Mouse (Mus musculus): ENCODE measurements around the gene Amigo2. TPM values are rescaled to one million over a fixed set of nuclear protein-coding genes. Genes with fewer than 3 reads are reported as not detected.
"Not testable (repeated sequence)": the region's sequence is repeated elsewhere in the genome, so short reads cannot be mapped to it uniquely, and the experiment has no call there.

Amigo2 gene
- polyA plus RNA-seq, 1 experiment from 2014 or later: 3.2 TPM

- Histone ChIP-seq H3K36me3 (ENCODE audit: control insufficient read depth, insufficient read depth, low read length) (no peaks in the 10 kb centered on the region), H3K4me2 (no peak overlapping the region), H3K4me1 (replicated peaks; ENCODE audit: control insufficient read depth, insufficient read depth, low read length) (no peaks in the 10 kb centered on the region; the same call in 1 of the 2 replicates), H3K27me3 (replicated peaks; ENCODE audit: control insufficient read depth, insufficient read depth, low read length) (no peaks in the 10 kb centered on the region), H3K9me3 (ENCODE audit: control insufficient read depth, low read length) (no peaks in the 10 kb centered on the region), H3K27ac (ENCODE audit: low read depth, low read length) (no peak overlapping the region), H3K4me3 (ENCODE audit: low read depth, low read length) (no peak overlapping the region), H3K9ac (ENCODE audit: low read depth, low read length) (no peak overlapping the region)
- no peak for ATAC-seq (replicated peaks; ENCODE audit: low FRiP score)
- 88% methylated on average over 5 of the region's 5 CpGs for WGBS
- no peak for DNase-seq (ENCODE audit: low spot score)
These were observed 30.2 kb downstream of the Amigo2 start for GRCm38 (mm10) chr15:97216843-97217242.

DNA sequence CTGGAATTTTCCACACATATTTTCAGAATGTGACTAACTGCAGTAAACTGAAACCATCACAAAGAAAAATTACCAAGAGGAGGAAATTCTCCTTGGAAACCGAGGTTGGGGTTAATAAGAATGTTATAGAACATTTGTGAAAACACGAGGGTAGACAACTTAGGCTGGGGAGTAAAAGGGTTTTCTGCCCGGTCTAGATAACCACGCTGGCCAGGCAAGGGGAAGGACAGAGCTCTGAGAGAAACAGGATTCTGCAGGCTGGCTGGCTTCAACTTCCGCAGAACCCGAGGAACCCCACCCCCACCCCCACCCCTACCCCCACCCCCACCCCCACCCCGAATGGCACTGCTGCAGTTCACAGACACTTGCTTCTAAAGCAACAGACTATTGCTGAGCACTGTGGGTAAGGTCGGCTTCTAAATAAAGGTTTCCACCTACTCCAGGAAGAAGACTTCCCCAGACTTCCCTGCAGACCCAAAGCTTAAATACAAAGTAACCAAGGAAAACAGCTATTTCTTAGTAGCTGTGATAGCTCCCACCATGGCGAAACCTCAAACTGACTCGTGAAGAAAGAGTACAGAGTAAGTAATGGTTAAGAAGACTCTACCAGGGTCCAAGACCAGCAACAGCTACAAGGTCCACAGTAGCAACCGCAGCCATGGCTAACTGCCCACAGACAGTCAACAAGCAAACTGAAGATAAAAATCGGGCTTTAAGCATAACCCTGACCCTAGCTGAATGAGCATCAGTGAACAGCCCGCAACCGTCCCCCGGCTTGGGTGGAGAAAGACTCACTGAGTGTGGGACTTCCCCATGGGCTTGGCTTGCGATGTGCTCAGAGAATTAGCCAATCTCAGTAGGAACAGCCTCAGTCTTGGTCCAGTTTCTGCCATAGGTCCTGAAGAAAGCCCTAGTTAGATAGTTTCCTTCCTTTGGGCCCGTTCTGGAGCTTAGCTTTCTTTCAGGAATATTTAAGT is 34.3 kb downstream of the Amigo2 start:
- Histone ChIP-seq H3K27ac (ENCODE audit: low read depth, low read length) (no peak overlapping the region), H3K4me2 (peak overlapping the region; percentile 34), H3K9ac (ENCODE audit: low read depth, low read length) (no peak overlapping the region), H3K4me1 (replicated peaks; ENCODE audit: control insufficient read depth, insufficient read depth, low read length) (no peaks in the 10 kb centered on the region; the same call in 1 of the 2 replicates), H3K36me3 (ENCODE audit: control insufficient read depth, insufficient read depth, low read length) (no peaks in the 10 kb centered on the region), H3K9me3 (ENCODE audit: control insufficient read depth, low read length) (no peaks in the 10 kb centered on the region), H3K4me3 (ENCODE audit: low read depth, low read length) (no peak overlapping the region; the same call in 1 of the 2 replicates), H3K27me3 (replicated peaks; ENCODE audit: control insufficient read depth, insufficient read depth, low read length) (no peaks in the 10 kb centered on the region)
- no peak for ATAC-seq (replicated peaks; ENCODE audit: low FRiP score)
- no peak for DNase-seq (ENCODE audit: low spot score)
- WGBS: 52% methylated on average over 17 of the region's 17 CpGs

- not testable (repeated sequence) for H3K9ac ChIP-seq (ENCODE audit: low read depth, low read length)
These were observed 37.3 kb downstream of the Amigo2 start for GRCm38 (mm10) chr15:97209754-97210153.

GRCm38 (mm10) chr15:97206506-97206905 is 40.6 kb downstream of the Amigo2 start:
- Histone ChIP-seq H3K4me3 (ENCODE audit: low read depth, low read length) (no peak overlapping the region), H3K27me3 (replicated peaks; ENCODE audit: control insufficient read depth, insufficient read depth, low read length) (no peaks in the 10 kb centered on the region), H3K4me2 (no peak overlapping the region), H3K9ac (ENCODE audit: low read depth, low read length) (no peak overlapping the region), H3K9me3 (ENCODE audit: control insufficient read depth, low read length) (no peaks in the 10 kb centered on the region), H3K36me3 (ENCODE audit: control insufficient read depth, insufficient read depth, low read length) (no peaks in the 10 kb centered on the region), H3K4me1 (replicated peaks; ENCODE audit: control insufficient read depth, insufficient read depth, low read length) (no peaks in the 10 kb centered on the region), H3K27ac (ENCODE audit: low read depth, low read length) (no peak overlapping the region)
- no peak for DNase-seq (ENCODE audit: low spot score)
- no peak for ATAC-seq (replicated peaks; ENCODE audit: low FRiP score)
- WGBS: 89% methylated on average over 8 of the region's 8 CpGs

More at GRCm38 (mm10) chr15:97209754-97210153, 37.3 kb downstream of the Amigo2 start:
- H3K4me2 ChIP-seq; H3K4me3 ChIP-seq (ENCODE audit: low read depth, low read length); H3K9me3 ChIP-seq (ENCODE audit: control insufficient read depth, low read length); H3K27ac ChIP-seq (ENCODE audit: low read depth, low read length); H3K4me1 ChIP-seq (replicated peaks; ENCODE audit: control insufficient read depth, insufficient read depth, low read length); H3K36me3 ChIP-seq (ENCODE audit: control insufficient read depth, insufficient read depth, low read length); DNase-seq (ENCODE audit: low spot score); ATAC-seq (replicated peaks; ENCODE audit: low FRiP score); H3K27me3 ChIP-seq (replicated peaks; ENCODE audit: control insufficient read depth, insufficient read depth, low read length): not testable (repeated sequence)
- 78% methylated on average over 3 of the region's 3 CpGs for WGBS

DNA sequence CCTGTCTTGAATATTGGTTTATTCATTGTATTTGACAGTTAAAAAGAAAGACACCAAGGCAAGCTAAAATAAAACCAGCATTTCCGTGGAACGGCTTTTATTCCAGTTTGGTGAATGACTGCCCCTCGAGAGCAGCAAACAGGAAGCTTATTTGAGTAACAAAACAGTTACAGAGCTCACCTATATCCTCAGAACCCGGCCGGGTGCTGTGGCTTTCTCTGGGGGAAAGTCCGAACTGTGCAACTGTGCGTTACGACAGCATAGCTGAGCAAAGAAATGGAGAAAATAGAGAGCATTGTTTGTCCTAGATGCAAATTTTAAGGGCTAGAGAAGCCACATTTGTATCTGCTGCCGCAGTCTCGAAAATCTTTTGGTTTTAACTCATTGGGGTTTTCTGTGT is 41.3 kb downstream of the Amigo2 start:
- no peak overlapping the region for H3K27ac ChIP-seq (ENCODE audit: low read depth, low read length)
- H3K9me3 ChIP-seq (ENCODE audit: control insufficient read depth, low read length): no peaks in the 10 kb centered on the region
- ATAC-seq (replicated peaks; ENCODE audit: low FRiP score): no peak
- H3K4me1 ChIP-seq (replicated peaks; ENCODE audit: control insufficient read depth, insufficient read depth, low read length): no peaks in the 10 kb centered on the region
- no peaks in the 10 kb centered on the region for H3K36me3 ChIP-seq (ENCODE audit: control insufficient read depth, insufficient read depth, low read length)
- DNase-seq (ENCODE audit: low spot score): no peak
- H3K4me2 ChIP-seq: no peak overlapping the region
- no peak overlapping the region for H3K4me3 ChIP-seq (ENCODE audit: low read depth, low read length)
- no peaks in the 10 kb centered on the region for H3K27me3 ChIP-seq (replicated peaks; ENCODE audit: control insufficient read depth, insufficient read depth, low read length)
- no peak overlapping the region for H3K9ac ChIP-seq (ENCODE audit: low read depth, low read length)
- WGBS: 82% methylated on average over 10 of the region's 10 CpGs

DNA sequence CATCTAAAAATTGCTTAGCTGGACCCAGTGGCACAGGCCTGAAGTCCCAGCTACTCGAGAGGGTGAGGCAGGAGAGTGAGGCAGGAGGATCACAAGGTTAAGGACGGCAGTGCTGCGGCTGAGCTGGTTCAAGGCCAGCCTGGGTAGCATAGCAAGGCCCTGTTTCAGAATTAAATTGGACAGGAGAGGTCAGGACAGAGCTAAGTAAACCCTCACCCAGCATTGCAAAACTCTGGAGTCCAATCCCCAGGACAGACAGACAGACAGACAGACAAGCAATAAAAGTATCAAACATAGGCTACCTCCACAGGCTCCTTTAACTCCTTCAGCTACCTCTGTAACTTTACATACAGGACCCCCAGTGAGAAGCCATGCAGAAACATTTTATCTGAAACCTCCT is 42.2 kb downstream of the Amigo2 start:
- Histone ChIP-seq H3K27ac (ENCODE audit: low read depth, low read length) (no peak overlapping the region), H3K4me3 (ENCODE audit: low read depth, low read length) (no peak overlapping the region), H3K27me3 (replicated peaks; ENCODE audit: control insufficient read depth, insufficient read depth, low read length) (no peaks in the 10 kb centered on the region), H3K9me3 (ENCODE audit: control insufficient read depth, low read length) (no peaks in the 10 kb centered on the region), H3K4me1 (replicated peaks; ENCODE audit: control insufficient read depth, insufficient read depth, low read length) (no peaks in the 10 kb centered on the region), H3K4me2 (no peak overlapping the region), H3K9ac (ENCODE audit: low read depth, low read length) (no peak overlapping the region), H3K36me3 (ENCODE audit: control insufficient read depth, insufficient read depth, low read length) (no peaks in the 10 kb centered on the region)
- no peak for ATAC-seq (replicated peaks; ENCODE audit: low FRiP score)
- DNase-seq (ENCODE audit: low spot score): no peak
- 71% methylated on average over 3 of the region's 3 CpGs for WGBS

- Histone ChIP-seq H3K27me3 (replicated peaks; ENCODE audit: control insufficient read depth, insufficient read depth, low read length) (no peaks in the 10 kb centered on the region), H3K9ac (ENCODE audit: low read depth, low read length) (no peak overlapping the region), H3K4me1 (replicated peaks; ENCODE audit: control insufficient read depth, insufficient read depth, low read length) (no peaks in the 10 kb centered on the region), H3K36me3 (ENCODE audit: control insufficient read depth, insufficient read depth, low read length) (no peaks in the 10 kb centered on the region), H3K4me2 (no peak overlapping the region), H3K27ac (ENCODE audit: low read depth, low read length) (no peak overlapping the region), H3K4me3 (ENCODE audit: low read depth, low read length) (no peak overlapping the region), H3K9me3 (ENCODE audit: control insufficient read depth, low read length) (no peaks in the 10 kb centered on the region)
- ATAC-seq (replicated peaks; ENCODE audit: low FRiP score) (no peak), DNase-seq (ENCODE audit: low spot score) (no peak)
- WGBS: 66% methylated on average over 7 of the region's 7 CpGs
These were observed 50.4 kb downstream of the Amigo2 start for GRCm38 (mm10) chr15:97196644-97197043.

- WGBS: 0% methylated on average over 1 of the region's 1 CpGs
These were observed 51.5 kb downstream of the Amigo2 start for GRCm38 (mm10) chr15:97195628-97196027.

More at GRCm38 (mm10) chr15:97195628-97196027, 51.5 kb downstream of the Amigo2 start:
- Histone ChIP-seq H3K9ac (ENCODE audit: low read depth, low read length) (no peak overlapping the region), H3K36me3 (ENCODE audit: control insufficient read depth, insufficient read depth, low read length) (no peaks in the 10 kb centered on the region), H3K4me1 (replicated peaks; ENCODE audit: control insufficient read depth, insufficient read depth, low read length) (no peaks in the 10 kb centered on the region), H3K4me2 (no peak overlapping the region), H3K27ac (ENCODE audit: low read depth, low read length) (no peak overlapping the region), H3K9me3 (ENCODE audit: control insufficient read depth, low read length) (no peaks in the 10 kb centered on the region), H3K4me3 (ENCODE audit: low read depth, low read length) (no peak overlapping the region), H3K27me3 (replicated peaks; ENCODE audit: control insufficient read depth, insufficient read depth, low read length) (no peaks in the 10 kb centered on the region)
- DNase-seq (ENCODE audit: low spot score): no peak
- no peak for ATAC-seq (replicated peaks; ENCODE audit: low FRiP score)
